In genomic region chr6:108213481-108214293, GRCm38 (mm10) we compare ENCODE assay signal across 8 mouse cellular contexts. TPM values are rescaled to one million over a fixed set of nuclear protein-coding genes. Genes with fewer than 3 reads are reported as not detected.
DNase-seq lines count a peak whose midpoint lies in the region; ATAC-seq and TF ChIP-seq lines count a peak whose summit lies in the region.

No protein-coding gene starts in this region.

- peak overlapping the region; percentile 86 for H3K4me2 ChIP-seq in liver, embryonic 14.5 days (ENCODE audit: low read depth)
- H3K4me2 ChIP-seq in neural tube, embryonic 13.5 days: peak overlapping the region; percentile 94

- no peak for TF ChIP-seq POLR2A in spleen, adult 2 months (IDR thresholded peaks at IDR 0.05; ENCODE audit: low read depth, low read length)
- TF ChIP-seq POLR2A in cortical plate, adult 2 months (IDR thresholded peaks at IDR 0.05; ENCODE audit: extremely low read depth, insufficient read depth, low read length): no peak

- ATAC-seq in liver, embryonic 14.5 days (ENCODE audit: insufficient read depth): no peak
- ATAC-seq in neural tube, embryonic 13.5 days (ENCODE audit: low read depth): no peak
- no peak for ATAC-seq in megakaryocyte-erythroid progenitor cell, adult 5-6 weeks (replicated peaks; ENCODE audit: low FRiP score, low TSS enrichment, poor library complexity, severe bottlenecking)

- peak overlapping the region; percentile 74 for H3K4me3 ChIP-seq in spleen, adult 2 months (ENCODE audit: extremely low read depth, insufficient read depth, insufficient read length)
- peak overlapping the region; percentile 58 for H3K4me3 ChIP-seq in cortical plate, adult 2 months (ENCODE audit: insufficient read depth, low read length)
- H3K4me3 ChIP-seq in liver, embryonic 14.5 days (ENCODE audit: insufficient read depth in 1 of 2, low read depth in 2 of 2, low read length in 2 of 2): peak overlapping the region; percentile 59 to 82
- H3K4me3 ChIP-seq in neural tube, embryonic 13.5 days: peak overlapping the region; percentile 77

- no peaks in the 10 kb centered on the region for H3K27me3 ChIP-seq in spleen, adult 2 months (ENCODE audit: control insufficient read depth, insufficient read depth, low read length)
- H3K27me3 ChIP-seq in liver, embryonic 14.5 days (ENCODE audit: control insufficient read depth, insufficient read depth, low read length): no peaks in the 10 kb centered on the region
- H3K27me3 ChIP-seq in neural tube, embryonic 13.5 days: 0 out of 2 replicates have a peak, but pooled peaks cover 4% of the 10 kb centered on the region

- peak overlapping the region; percentile 75 for H3K27ac ChIP-seq in spleen, adult 2 months (ENCODE audit: insufficient read depth, low read length)
- H3K27ac ChIP-seq in cortical plate, adult 2 months (ENCODE audit: insufficient read depth, low read length): no peak overlapping the region
- no peak overlapping the region for H3K27ac ChIP-seq in liver, embryonic 14.5 days
- no peak overlapping the region for H3K27ac ChIP-seq in neural tube, embryonic 13.5 days (replicated peaks)

- 2% methylated on average over 29 of the region's 29 CpGs for WGBS in spleen, adult 2 months
- 2% methylated on average over 28 of the region's 29 CpGs for WGBS in liver, embryonic 14.5 days (ENCODE audit: insufficient replicate concordance)
- WGBS in neural tube, embryonic 13.5 days: 1% methylated on average over 28 of the region's 29 CpGs

- H3K9ac ChIP-seq in liver, embryonic 14.5 days (replicated peaks): peak overlapping the region; percentile 41
- peak overlapping the region; percentile 74 for H3K9ac ChIP-seq in neural tube, embryonic 13.5 days

- peaks cover 2% of the 10 kb centered on the region for H3K36me3 ChIP-seq in spleen, adult 2 months (ENCODE audit: control insufficient read depth, insufficient read depth, low read length)
- H3K36me3 ChIP-seq in liver, embryonic 14.5 days (replicated peaks; ENCODE audit: control insufficient read depth, insufficient read depth, low read depth): no peaks in the 10 kb centered on the region
- H3K36me3 ChIP-seq in neural tube, embryonic 13.5 days: no peaks in the 10 kb centered on the region

- H3K9me3 ChIP-seq in liver, embryonic 14.5 days (ENCODE audit: control insufficient read depth, low read length): no peaks in the 10 kb centered on the region
- no peaks in the 10 kb centered on the region for H3K9me3 ChIP-seq in neural tube, embryonic 13.5 days

- peak in 1 of 2 experiments; percentile 13 for DNase-seq in spleen, adult 2 months (ENCODE audit: low read depth in 1 of 2, low spot score in 2 of 2)
- DNase-seq in spleen, postnatal 4 days (ENCODE audit: low spot score in 2 of 2): no peak
- peak; percentile 52 to 60 for DNase-seq in heart, postnatal 10 days
- no peak for DNase-seq in liver, embryonic 14.5 days (ENCODE audit: low read depth in 3 of 3, low spot score in 3 of 3)
- no peak for DNase-seq in natural killer cell, adult 2 months (ENCODE audit: low spot score in 2 of 2)

- intact Hi-C loops in heart, postnatal 10 days (cut with DNase I): loop anchor here (1.0 to 10.0 kb wide), 4 partner anchors 21 to 114 kb away; no protein-coding TSS in a partner anchor

- TF ChIP-seq EP300 in liver, embryonic 14.5 days (IDR thresholded peaks at IDR 0.05; ENCODE audit: low read depth): no peak

- H3K4me1 ChIP-seq in spleen, adult 2 months (ENCODE audit: control insufficient read depth, insufficient read depth, insufficient read length): peaks cover 2% of the 10 kb centered on the region; the same call in 1 of the 2 replicates
- H3K4me1 ChIP-seq in cortical plate, adult 2 months (ENCODE audit: control insufficient read depth, insufficient read depth, low read length): peaks cover 2% of the 10 kb centered on the region
- peaks cover 8 to 17% of the 10 kb centered on the region in 2 experiments for H3K4me1 ChIP-seq in liver, embryonic 14.5 days (replicated peaks; ENCODE audit: control insufficient read depth in 2 of 2, insufficient read depth in 2 of 2, low read length in 1 of 2)
- H3K4me1 ChIP-seq in neural tube, embryonic 13.5 days (replicated peaks): peaks cover 25% of the 10 kb centered on the region

- no peak for TF ChIP-seq CTCF in spleen, adult 2 months (IDR thresholded peaks at IDR 0.05; ENCODE audit: extremely low read depth, insufficient read depth, insufficient read length, insufficient replicate concordance)
- TF ChIP-seq CTCF in cortical plate, adult 2 months (IDR thresholded peaks at IDR 0.05; ENCODE audit: extremely low read depth, insufficient read depth, low read length): no peak
- no peak for TF ChIP-seq CTCF in liver, embryonic 14.5 days (IDR thresholded peaks at IDR 0.05; ENCODE audit: low read depth)

RNA-seq across cellular contexts. Expression of gene Itpr1, which starts 0.8 kb away (rescaled TPM):
- 17.6 and 17.9 TPM in 2 replicates for polyA plus RNA-seq in spleen, adult 2 months (2012; rRNA removed)
- 152 TPM in 2 replicates for polyA plus RNA-seq in cortical plate, adult 2 months (2012; rRNA removed)
- total RNA-seq in heart, postnatal 10 days (2021): 10 to 100 TPM; 66.2 TPM
- polyA plus RNA-seq in liver, embryonic 14.5 days (2012; rRNA removed): 1.4 and 3.1 TPM in 2 replicates
- polyA plus RNA-seq in liver, embryonic 14.5 days (2014; fragmentation: Nextera tagmentation; extraction: Ambion mirVana): 1.6 and 2.3 TPM in 2 replicates
- polyA plus RNA-seq in neural tube, embryonic 13.5 days (2015; fragmentation: Nextera tagmentation; extraction: Ambion mirVana): 4.2 and 4.6 TPM in 2 replicates
- 24.8 and 25.7 TPM in 2 replicates for total RNA-seq in megakaryocyte-erythroid progenitor cell, adult 5-6 weeks (2014; fragmentation: Nextera tagmentation)
- total RNA-seq in megakaryocyte-erythroid progenitor cell, adult 5-6 weeks (2017): 57.6 and 66.5 TPM in 2 replicates

RNA-seq across cellular contexts. Expression of gene Sumf1, which starts 28.3 kb away (rescaled TPM):
- 19.1 and 22.5 TPM in 2 replicates for polyA plus RNA-seq in spleen, adult 2 months (2012; rRNA removed)
- 16.0 and 17.6 TPM in 2 replicates for polyA plus RNA-seq in cortical plate, adult 2 months (2012; rRNA removed)
- total RNA-seq in heart, postnatal 10 days (2021): 10 to 100 TPM; 19.9 to 21.6 TPM
- 3.8 and 5.4 TPM in 2 replicates for polyA plus RNA-seq in liver, embryonic 14.5 days (2012; rRNA removed)
- 8.2 and 8.6 TPM in 2 replicates for polyA plus RNA-seq in liver, embryonic 14.5 days (2014; fragmentation: Nextera tagmentation; extraction: Ambion mirVana)
- polyA plus RNA-seq in neural tube, embryonic 13.5 days (2015; fragmentation: Nextera tagmentation; extraction: Ambion mirVana): 11.2 and 12.0 TPM in 2 replicates
- total RNA-seq in megakaryocyte-erythroid progenitor cell, adult 5-6 weeks (2014; fragmentation: Nextera tagmentation): 4.9 and 10.9 TPM in 2 replicates
- 8.9 and 15.5 TPM in 2 replicates for total RNA-seq in megakaryocyte-erythroid progenitor cell, adult 5-6 weeks (2017)

Comparison
In these comparisons a context has a peak if more than half of its experiments do, and no peak if none do; other contexts are left out.
1. DNase-seq: peak in heart, postnatal 10 days (2 of 2); none in spleen, postnatal 4 days (0 of 2), liver, embryonic 14.5 days (0 of 3) and natural killer cell, adult 2 months (0 of 2).
2. Peak in every context shown above with its lines, with median percentiles within 50 percentile points of each other: H3K4me3 ChIP-seq.